Mouse (Mus musculus) ovary, postnatal 14 days (tissue): ENCODE results near the gene Zfp719.

Experiments
- DNase-seq: peaks from one replicate; pipeline ENCODE4 v3.0.0; 2022; ENCODE audit warnings: low spot score

Gene Zfp719

GRCm38 (mm10) chr7:43579440-43580171, at the start of gene Zfp719:
Gene Zfp719, plus strand, starts transcription at chr7:43579610.
- DNase-seq, result peak; percentile 74

DNA sequence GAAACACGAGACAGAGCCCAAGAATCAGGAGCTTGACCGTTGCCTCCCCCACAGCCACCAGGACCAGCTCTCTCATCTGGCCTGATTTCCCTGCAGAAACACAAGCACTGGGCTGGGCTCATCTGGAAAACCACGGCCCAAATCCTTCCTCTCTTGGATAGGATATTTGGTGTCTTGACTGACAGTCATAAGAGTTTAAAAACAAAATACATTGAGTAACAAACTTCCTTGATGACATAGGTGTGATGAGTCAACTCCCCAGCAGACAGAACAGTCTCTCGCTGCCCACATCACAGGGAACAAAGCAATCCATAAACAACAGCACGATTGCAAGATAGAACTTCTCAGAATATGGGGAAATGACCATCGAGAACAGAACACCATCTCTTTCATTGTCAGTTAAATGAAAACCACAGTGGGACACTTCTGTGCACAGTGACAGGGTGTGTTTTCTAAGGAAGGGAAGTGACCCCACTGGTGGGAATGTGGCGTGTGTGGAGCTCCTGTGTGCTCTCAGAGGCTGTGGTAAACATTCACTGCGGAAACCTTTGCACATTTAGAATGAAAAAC, 49.1 kb upstream of the Zfp719 start:
- no peak for DNase-seq

DNA sequence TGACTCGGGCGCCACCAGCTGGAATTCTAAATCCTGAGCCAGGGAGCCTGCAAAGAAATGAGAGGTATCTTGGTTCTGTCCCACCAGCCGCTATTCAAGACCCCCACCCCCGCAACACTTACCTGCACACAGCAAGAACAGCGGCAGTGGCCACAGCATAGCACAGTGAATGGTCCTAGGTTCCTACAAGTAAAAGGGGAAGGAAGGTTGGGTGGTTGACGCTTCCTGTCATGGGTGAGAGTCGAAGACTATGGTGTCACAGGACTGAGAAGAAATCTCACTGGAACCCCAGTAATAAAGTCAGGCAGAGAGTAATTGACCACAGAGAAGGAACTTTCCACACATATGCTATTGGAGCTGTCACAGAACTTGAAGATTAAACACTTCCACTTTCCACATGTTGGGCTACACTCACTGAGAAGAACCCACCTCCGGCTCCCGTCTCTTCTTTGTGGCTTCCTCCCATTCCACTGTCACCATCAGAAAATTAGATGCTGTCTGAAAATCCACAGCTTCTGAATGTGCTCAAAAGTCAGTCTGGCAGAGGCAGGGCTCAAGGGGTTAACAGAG, 46.4 kb upstream of the Zfp719 start:
- no peak for DNase-seq

- no peak for DNase-seq
These were observed 40.9 kb upstream of the Zfp719 start for GRCm38 (mm10) chr7:43538524-43538923.

DNA sequence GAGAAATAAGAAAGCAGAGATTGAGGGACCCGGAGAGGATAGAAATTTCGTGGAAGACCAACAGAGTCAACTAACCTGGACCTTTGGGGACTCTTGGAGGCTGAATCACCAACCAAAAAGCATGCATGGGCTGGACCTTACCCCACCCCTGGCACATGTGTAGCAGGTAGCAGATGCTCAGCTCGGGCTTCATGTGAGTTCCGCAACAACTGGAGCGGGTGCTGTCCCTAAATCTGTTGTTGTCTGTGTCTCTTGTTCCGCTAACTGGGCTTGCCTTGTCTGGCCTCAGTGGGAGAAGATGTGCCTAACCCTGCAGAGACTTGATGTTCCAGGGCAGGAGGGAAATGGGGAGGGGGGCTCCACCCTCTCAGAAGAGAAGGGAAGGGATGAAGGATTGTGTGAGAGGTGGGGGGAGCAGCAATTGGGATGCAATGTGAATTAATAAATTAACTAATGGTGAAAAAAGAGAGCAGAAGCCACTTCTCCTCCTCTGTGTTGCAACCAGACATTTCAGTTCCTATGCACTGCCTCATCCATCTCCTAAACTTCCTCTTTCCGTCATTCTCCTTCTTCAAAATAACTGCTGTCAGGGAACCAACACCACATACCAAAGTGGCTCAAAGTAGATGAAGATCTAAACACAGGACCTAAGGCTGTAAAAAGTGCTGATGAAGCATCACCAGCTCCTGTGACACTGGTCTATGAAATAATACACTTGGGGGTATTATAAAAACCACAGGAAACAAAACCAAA, 35.0 kb upstream of the Zfp719 start, which contains the start of gene Cd33:
Gene Cd33 (minus strand): TSS at position 204 of the 753 bp plus-strand sequence.
- no peak for DNase-seq

GRCm38 (mm10) chr7:43545656-43546545, 33.5 kb upstream of the Zfp719 start:
- no peak for DNase-seq

GRCm38 (mm10) chr7:43547666-43548065, 31.7 kb upstream of the Zfp719 start:
- DNase-seq, result no peak

GRCm38 (mm10) chr7:43548206-43548605, 31.2 kb upstream of the Zfp719 start:
- no peak for DNase-seq

DNA sequence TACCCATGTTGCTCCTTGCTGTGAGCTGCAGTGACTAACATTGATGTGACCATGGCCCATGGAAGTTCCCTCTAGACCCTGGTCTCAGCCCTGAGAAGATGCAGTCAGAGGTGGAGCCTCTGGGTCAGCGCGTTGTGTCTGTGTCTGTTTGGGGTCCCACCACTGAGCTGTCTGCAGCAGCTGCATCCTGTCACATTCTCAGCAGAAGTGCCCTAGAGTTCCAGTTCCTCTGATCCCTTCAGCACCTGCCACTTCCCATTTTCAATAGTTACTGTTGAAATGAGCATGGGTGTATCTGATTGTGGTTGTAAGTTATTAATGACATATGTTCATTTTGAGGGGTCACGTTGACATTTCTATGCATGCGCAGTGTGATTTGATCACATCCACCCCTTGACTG, 26.3 kb upstream of the Zfp719 start:
- DNase-seq, result no peak

DNA sequence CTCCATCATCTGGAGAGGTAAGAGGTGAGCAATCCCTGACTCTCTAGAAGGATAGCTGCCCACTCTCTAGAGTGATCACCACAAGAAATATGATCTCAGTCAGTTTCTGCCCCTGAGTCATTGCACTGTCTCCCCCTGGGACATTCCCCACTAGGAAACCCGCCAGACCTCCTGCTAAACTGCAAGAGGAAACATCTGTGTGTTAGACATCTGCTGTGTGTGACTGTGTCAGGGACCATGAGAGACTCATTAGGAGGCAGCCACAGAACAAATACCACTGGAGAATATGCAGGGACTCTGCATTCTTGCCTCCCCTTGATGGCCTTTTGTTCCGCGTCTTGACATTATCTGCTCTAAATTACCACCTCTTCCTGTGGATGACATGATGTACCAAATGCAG, 24.9 kb upstream of the Zfp719 start:
- DNase-seq, result no peak

DNA sequence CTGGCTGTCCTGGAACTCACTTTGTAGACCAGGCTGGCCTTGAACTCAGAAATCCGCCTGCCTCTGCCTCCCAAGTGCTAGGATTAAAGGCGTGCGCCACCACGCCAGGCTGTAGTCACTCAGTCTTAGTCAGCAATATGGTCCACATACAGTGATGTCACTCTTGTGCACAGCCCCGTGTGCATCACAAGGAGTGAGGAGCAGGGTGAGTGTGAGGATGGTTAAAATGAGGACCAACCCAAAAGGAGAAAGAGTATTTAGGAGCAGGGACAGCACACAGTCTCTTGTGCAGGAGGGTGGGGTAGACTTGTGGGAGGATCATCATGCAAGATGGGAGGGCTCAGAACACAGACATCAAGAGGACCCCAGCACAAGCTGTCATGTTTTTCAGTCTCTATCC, 24.1 kb upstream of the Zfp719 start:
- DNase-seq, result no peak

DNA sequence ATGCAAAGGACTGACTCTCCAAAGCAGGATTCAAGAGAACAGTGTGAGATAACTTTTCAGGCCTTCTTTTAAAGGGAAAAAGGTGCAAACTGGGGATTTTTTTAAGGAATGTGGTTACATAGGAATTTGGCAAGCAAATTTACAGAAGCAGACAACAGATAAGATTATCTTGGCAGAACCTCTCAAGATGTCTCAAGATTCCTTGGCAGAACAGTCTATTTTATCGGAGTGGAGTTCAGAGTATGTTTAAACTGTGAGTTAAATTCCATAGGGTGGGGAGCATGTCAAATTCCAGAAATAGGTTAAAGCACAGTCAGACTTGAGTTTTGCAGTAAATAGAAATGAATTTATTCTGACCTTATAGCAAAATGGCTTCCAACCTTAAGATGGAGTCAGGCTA, 22.5 kb upstream of the Zfp719 start:
- no peak for DNase-seq

- DNase-seq, result peak; percentile 70
These were observed 17.3 kb upstream of the Zfp719 start, which contains the start of gene Zfp658 for GRCm38 (mm10) chr7:43562006-43562633. Gene Zfp658, plus strand, starts transcription at chr7:43562256.

GRCm38 (mm10) chr7:43562651-43563070, 16.7 kb upstream of the Zfp719 start:
- peak; percentile 4 for DNase-seq

- no peak for DNase-seq
These were observed 16.1 kb upstream of the Zfp719 start for GRCm38 (mm10) chr7:43563300-43563699.

DNA sequence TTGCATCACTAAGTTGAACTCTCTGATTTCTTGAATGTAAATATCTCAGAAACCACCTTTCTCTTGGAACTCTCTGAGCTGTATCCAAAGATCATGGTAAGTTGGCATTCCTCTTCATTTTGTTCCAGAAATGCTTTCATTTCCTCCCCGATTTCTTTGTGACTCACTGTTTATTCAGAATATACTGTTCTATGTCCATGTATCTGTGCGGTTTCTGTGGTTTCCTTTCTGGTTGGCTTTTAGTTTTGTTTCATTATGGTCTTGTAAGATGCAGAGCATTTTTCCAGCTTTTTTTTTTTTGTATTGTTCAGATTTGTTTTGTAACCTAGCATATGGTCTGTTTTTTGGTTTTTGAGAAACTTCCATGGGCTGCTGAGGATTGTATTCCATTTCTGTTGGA, 8.2 kb upstream of the Zfp719 start:
- no peak for DNase-seq

DNA sequence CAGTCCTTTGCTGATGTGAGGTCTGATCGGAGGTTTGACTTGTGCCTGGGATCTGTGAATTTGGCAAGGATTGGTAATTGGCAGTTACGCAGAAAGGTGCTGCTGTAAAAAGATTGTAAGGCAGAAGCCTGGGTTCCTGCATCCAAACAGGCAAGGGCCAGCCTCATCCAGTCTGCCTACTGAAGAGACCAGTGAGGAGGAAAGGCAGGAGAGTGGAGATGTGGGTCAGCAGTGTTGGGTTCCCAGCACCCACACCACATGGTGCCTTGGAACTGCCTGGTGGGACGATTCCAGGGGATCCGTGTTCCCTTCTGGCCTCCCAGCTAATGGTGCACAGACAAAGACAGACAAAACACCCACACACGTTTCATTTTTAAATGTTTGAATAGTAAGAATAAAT, 1.1 kb downstream of the Zfp719 start:
- DNase-seq, result no peak

DNA sequence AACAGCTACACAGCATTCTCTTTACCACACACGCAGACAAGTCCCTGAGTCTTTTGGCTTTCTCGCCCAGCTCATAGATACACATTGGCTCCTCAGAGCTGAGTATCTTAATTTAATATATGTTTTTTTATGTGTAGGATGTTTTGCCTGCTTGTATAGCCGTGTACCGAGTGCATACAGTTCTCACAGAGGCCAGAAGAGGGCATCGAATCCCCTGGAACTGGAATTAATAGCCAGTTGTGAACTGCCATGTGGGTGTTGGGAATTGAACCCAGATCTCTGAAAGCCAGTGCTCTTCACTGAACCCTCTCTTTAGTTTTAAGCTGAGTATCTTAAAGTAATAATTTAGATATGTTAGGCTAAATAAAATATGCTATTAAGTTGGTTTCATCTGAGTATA, 5.4 kb downstream of the Zfp719 start:
- DNase-seq, result no peak

DNA sequence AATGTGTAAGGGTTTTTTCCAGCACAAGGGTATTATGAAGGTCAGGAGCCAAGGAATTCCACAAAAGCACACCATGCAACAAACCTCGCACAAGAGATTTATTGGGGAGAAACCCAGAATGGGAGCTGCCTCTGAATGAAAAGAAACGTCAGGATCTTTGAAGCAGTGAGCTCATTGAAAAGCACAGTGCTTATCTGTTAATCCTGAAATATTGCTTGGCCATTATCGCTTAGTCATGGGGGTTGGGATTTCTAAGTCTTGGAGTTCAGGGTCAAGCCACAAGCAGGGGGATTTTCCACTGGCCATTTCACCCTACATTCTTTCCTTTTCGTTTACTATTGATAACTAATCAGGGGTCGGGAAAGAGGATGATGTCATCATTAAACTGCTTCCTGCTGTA, 22.5 kb downstream of the Zfp719 start:
- DNase-seq, result no peak

DNA sequence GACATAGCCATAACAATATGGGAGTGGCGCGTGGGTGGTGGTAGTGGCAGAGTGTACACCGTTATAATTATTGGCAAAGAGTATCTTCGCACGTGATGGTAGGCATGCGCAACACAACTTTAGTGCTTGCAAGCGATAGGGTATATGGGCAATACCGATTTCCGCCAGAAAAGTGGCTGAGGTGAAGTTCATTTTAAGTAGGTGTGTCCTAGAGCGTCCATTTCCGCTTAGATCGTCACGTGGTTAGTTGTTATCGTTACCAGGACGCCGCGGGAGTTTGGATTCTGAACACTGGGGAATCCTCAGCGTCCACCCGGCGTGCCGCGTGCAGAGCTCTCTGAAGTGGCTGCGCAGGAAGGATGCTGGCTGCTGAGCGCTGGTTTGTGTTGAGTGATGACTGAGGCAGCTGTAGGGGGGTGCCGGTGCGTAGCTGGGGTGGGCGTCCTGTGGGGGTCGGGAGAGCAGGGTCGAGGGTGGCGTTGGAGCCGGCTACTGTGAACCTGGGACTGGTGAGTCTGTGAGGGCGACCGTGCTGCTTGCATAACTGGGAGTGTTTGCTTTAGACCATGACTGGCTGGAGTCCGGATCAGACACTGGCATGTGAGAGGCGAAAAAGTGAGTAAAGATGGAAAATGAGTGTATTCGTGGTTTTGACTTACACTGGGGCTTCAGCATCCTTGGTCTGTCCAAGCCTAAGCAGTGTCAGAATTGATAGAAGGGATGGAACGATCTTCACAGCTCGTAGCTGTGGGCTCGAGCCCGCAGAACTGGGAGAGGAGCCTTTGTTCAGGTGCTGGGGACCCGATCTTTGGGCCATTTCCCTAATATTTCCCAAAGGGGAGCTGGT, 27.7 kb downstream of the Zfp719 start, which contains the start of gene Zfp819:
Gene Zfp819 (plus strand): TSS at position 274 of the 847 bp plus-strand sequence.
- DNase-seq, result peak; percentile 42
